Mouse (Mus musculus) lung, postnatal 0 days (tissue): ENCODE results near the gene Gm20388. TPM values are rescaled to one million over a fixed set of nuclear protein-coding genes. Genes with fewer than 3 reads are reported as not detected.

Experiments used
- ATAC-seq: fragments of 200-750 bp; cut with Nextera tagmentation; 2 replicates; pipeline ENCODE4 v1.8.0; 2017; ENCODE audit warnings: moderate library complexity
- DNase-seq: peaks from one replicate; pipeline ENCODE4 v3.0.0-alpha.2; 2016; ENCODE audit warnings: low spot score
- H3K27ac ChIP-seq: fragments of 300-500 bp; sonication (generic); 2 replicates; pipeline ENCODE4 v1.5.1; 2014; ENCODE audit warnings: antibody characterized with exemption, mild to moderate bottlenecking, low read length, mixed read lengths
- H3K27me3 ChIP-seq: fragments of 300-500 bp; sonication (generic); replicated peaks from 2 replicates; pipeline ENCODE4 v1.6.1; 2014; ENCODE audit warnings: low read length, mixed read lengths; ENCODE audit not compliant: insufficient read depth
- H3K36me3 ChIP-seq: fragments of 300-500 bp; sonication (generic); 2 replicates; pipeline ENCODE4 v1.6.1; 2014; ENCODE audit warnings: low read length, mixed read lengths; ENCODE audit not compliant: insufficient read depth
- H3K4me1 ChIP-seq: fragments of 300-500 bp; sonication (generic); 2 replicates; pipeline ENCODE4 v1.6.1; 2014; ENCODE audit warnings: antibody characterized with exemption, low read depth, low read length, mixed read lengths; ENCODE audit not compliant: insufficient read depth
- H3K4me2 ChIP-seq: fragments of 300-500 bp; sonication (generic); replicated peaks from 2 replicates; pipeline ENCODE4 v1.6.1; 2014; ENCODE audit warnings: low read depth, mild to moderate bottlenecking, low read length, moderate library complexity, mixed read lengths
- H3K4me3 ChIP-seq: fragments of 300-500 bp; sonication (generic); 2 replicates; pipeline ENCODE4 v1.5.1; 2014; ENCODE audit warnings: low read depth, low read length
- H3K9ac ChIP-seq: fragments of 300-500 bp; sonication (generic); replicated peaks from 2 replicates; pipeline ENCODE4 v1.6.1; 2014; ENCODE audit warnings: low read depth, mild to moderate bottlenecking
- H3K9me3 ChIP-seq: fragments of 300-500 bp; sonication (generic); 2 replicates; pipeline ENCODE4 v1.6.1; 2016; ENCODE audit warnings: low read length, mixed read lengths
- CTCF ChIP-seq: IDR thresholded peaks from 2 replicates; pipeline ENCODE4 v1.5.1; 2016; ENCODE audit warnings: antibody characterized with exemption, mild to moderate bottlenecking
- EP300 ChIP-seq: IDR thresholded peaks from 2 replicates; pipeline ENCODE4 v1.6.1; 2016; ENCODE audit warnings: antibody characterized with exemption, mild to moderate bottlenecking, control low read depth
- WGBS: fragments of 180-500 bp; shearing (Covaris S2); extraction: QIAGEN DNeasy Blood & Tissue Kit; methylation state at CpG from one replicate; pipeline ENCODE4 v1.1.7; 2014; 5-methylcytosine and 5-hydroxymethylcytosine counted together
- polyA plus RNA-seq: library from polyadenylated mRNA; unstranded; fragments of >200 nt; fragmentation: Nextera tagmentation; extraction: Ambion mirVana; gene quantifications from 2 replicates; pipeline ENCODE4 v1.2.1, GENCODE M21; 2015

The Gm20388 gene
- polyA plus RNA-seq, 1 experiment from 2014 or later = not detected

GRCm38 (mm10) chr8:123865786-123866185 is 3955.1 kb downstream of the Gm20388 start:
- Histone ChIP-seq H3K36me3 (no peaks in the 10 kb centered on the region), H3K9me3 (no peaks in the 10 kb centered on the region), H3K4me1 (no peaks in the 10 kb centered on the region), H3K4me3 (no peak overlapping the region), H3K9ac (no peak overlapping the region), H3K27me3 (0 out of 2 replicates have a peak, but pooled peaks cover 2% of the 10 kb centered on the region), H3K4me2 (no peak overlapping the region), H3K27ac (no peak overlapping the region)
- WGBS = 50% methylated on average over 7 of the region's 7 CpGs
- no peak for DNase-seq
- ATAC-seq = no peak
- TF ChIP-seq EP300 = no peak
- no peak for TF ChIP-seq CTCF

- TF ChIP-seq EP300 = no peak
- no peak for TF ChIP-seq CTCF
- DNase-seq (peak; percentile 27), ATAC-seq (peak; percentile 49; the same call in 1 of the 2 replicates)
- Histone ChIP-seq H3K4me3 (no peak overlapping the region), H3K9ac (no peak overlapping the region), H3K27ac (no peak overlapping the region), H3K4me1 (no peaks in the 10 kb centered on the region), H3K27me3 (no peaks in the 10 kb centered on the region), H3K4me2 (no peak overlapping the region), H3K9me3 (no peaks in the 10 kb centered on the region), H3K36me3 (no peaks in the 10 kb centered on the region)
- WGBS = 41% methylated on average over 5 of the region's 5 CpGs
Measured at GRCm38 (mm10) chr8:123866971-123867370, 3956.3 kb downstream of the Gm20388 start.

- H3K4me1 ChIP-seq = no peaks in the 10 kb centered on the region
- H3K9ac ChIP-seq = no peak overlapping the region
- H3K27me3 ChIP-seq = no peaks in the 10 kb centered on the region
- no peak overlapping the region for H3K4me3 ChIP-seq
- ATAC-seq (no peak), DNase-seq (no peak)
- no peak overlapping the region for H3K27ac ChIP-seq
- TF ChIP-seq EP300 = no peak
- no peak for TF ChIP-seq CTCF
- H3K9me3 ChIP-seq = no peaks in the 10 kb centered on the region
- H3K4me2 ChIP-seq = no peak overlapping the region
- 69% methylated on average over 9 of the region's 9 CpGs for WGBS
- no peaks in the 10 kb centered on the region for H3K36me3 ChIP-seq
Measured at GRCm38 (mm10) chr8:123872048-123872447, 3961.4 kb downstream of the Gm20388 start.

GRCm38 (mm10) chr8:123873364-123873763 is 3962.7 kb downstream of the Gm20388 start:
- Histone ChIP-seq H3K36me3 (no peaks in the 10 kb centered on the region), H3K9ac (no peak overlapping the region), H3K4me1 (no peaks in the 10 kb centered on the region), H3K27ac (no peak overlapping the region), H3K9me3 (no peaks in the 10 kb centered on the region), H3K4me3 (no peak overlapping the region), H3K27me3 (no peaks in the 10 kb centered on the region), H3K4me2 (no peak overlapping the region)
- TF ChIP-seq CTCF (no peak), EP300 (no peak)
- ATAC-seq = no peak
- WGBS = 61% methylated on average over 6 of the region's 6 CpGs
- DNase-seq = no peak

- ATAC-seq (no peak), DNase-seq (no peak)
- 70% methylated on average over 11 of the region's 11 CpGs for WGBS
Measured at GRCm38 (mm10) chr8:123874324-123874723, 3963.7 kb downstream of the Gm20388 start.

GRCm38 (mm10) chr8:123877865-123878264 is 3967.2 kb downstream of the Gm20388 start:
- H3K4me2 ChIP-seq = no peak overlapping the region
- no peak for ATAC-seq
- H3K36me3 ChIP-seq = no peaks in the 10 kb centered on the region
- no peaks in the 10 kb centered on the region for H3K9me3 ChIP-seq
- no peak for DNase-seq
- WGBS = 52% methylated on average over 2 of the region's 2 CpGs
- H3K4me3 ChIP-seq = no peak overlapping the region
- no peak overlapping the region for H3K9ac ChIP-seq
- no peaks in the 10 kb centered on the region for H3K4me1 ChIP-seq
- no peaks in the 10 kb centered on the region for H3K27me3 ChIP-seq
- H3K27ac ChIP-seq = no peak overlapping the region
- no peak for TF ChIP-seq EP300
- no peak for TF ChIP-seq CTCF

More at GRCm38 (mm10) chr8:123874324-123874723, 3963.7 kb downstream of the Gm20388 start:
- Histone ChIP-seq H3K36me3 (no peaks in the 10 kb centered on the region), H3K27me3 (no peaks in the 10 kb centered on the region), H3K4me3 (no peak overlapping the region), H3K27ac (no peak overlapping the region), H3K9me3 (no peaks in the 10 kb centered on the region), H3K4me2 (no peak overlapping the region), H3K4me1 (no peaks in the 10 kb centered on the region), H3K9ac (no peak overlapping the region)
- no peak for TF ChIP-seq CTCF
- no peak for TF ChIP-seq EP300

- TF ChIP-seq CTCF = no peak
- no peak for TF ChIP-seq EP300
- H3K9me3 ChIP-seq = no peaks in the 10 kb centered on the region
- 0 out of 2 replicates have a peak, but pooled peaks cover 3% of the 10 kb centered on the region for H3K27me3 ChIP-seq
- H3K4me1 ChIP-seq = peaks cover 3% of the 10 kb centered on the region; the same call in 1 of the 2 replicates
- DNase-seq = no peak
- no peak overlapping the region for H3K27ac ChIP-seq
- H3K36me3 ChIP-seq = no peaks in the 10 kb centered on the region
- no peak for ATAC-seq
- H3K4me2 ChIP-seq = no peak overlapping the region
- 58% methylated on average over 10 of the region's 10 CpGs for WGBS
- H3K4me3 ChIP-seq = no peak overlapping the region
- no peak overlapping the region for H3K9ac ChIP-seq
Measured at GRCm38 (mm10) chr8:123880271-123880670, 3969.6 kb downstream of the Gm20388 start.
